Mouse (Mus musculus): ENCODE measurements around the gene Foxp1. TPM values are rescaled to one million over a fixed set of nuclear protein-coding genes. Genes with fewer than 3 reads are reported as not detected.

The Foxp1 gene
- polyA plus RNA-seq, 1 experiment from 2014 or later: 148 TPM

GRCm38 (mm10) chr6:98981265-98981664, 541.3 kb downstream of the Foxp1 start:
- no peak overlapping the region for H3K4me2 ChIP-seq (ENCODE audit: low read depth, low read length)
- DNase-seq (ENCODE audit: low spot score) (no peak), ATAC-seq (replicated peaks; ENCODE audit: insufficient number of reproducible peaks, low FRiP score, low TSS enrichment, low read depth) (no peak)
- no peaks in the 10 kb centered on the region for H3K4me1 ChIP-seq (ENCODE audit: control insufficient read depth, insufficient read depth, low read length)
- no peaks in the 10 kb centered on the region for H3K27me3 ChIP-seq (ENCODE audit: control insufficient read depth, insufficient read depth, low read length)
- H3K9me3 ChIP-seq (replicated peaks; ENCODE audit: control insufficient read depth, low read length): no peaks in the 10 kb centered on the region
- no peaks in the 10 kb centered on the region for H3K36me3 ChIP-seq (replicated peaks; ENCODE audit: control insufficient read depth, insufficient read depth, low read depth, low read length)
- WGBS: 79% methylated on average over 6 of the region's 6 CpGs
- no peak overlapping the region for H3K9ac ChIP-seq (replicated peaks; ENCODE audit: low read length)
- no peak overlapping the region for H3K27ac ChIP-seq (replicated peaks; ENCODE audit: low read depth, low read length)
- no peak overlapping the region for H3K4me3 ChIP-seq (ENCODE audit: low read depth, low read length)

DNA sequence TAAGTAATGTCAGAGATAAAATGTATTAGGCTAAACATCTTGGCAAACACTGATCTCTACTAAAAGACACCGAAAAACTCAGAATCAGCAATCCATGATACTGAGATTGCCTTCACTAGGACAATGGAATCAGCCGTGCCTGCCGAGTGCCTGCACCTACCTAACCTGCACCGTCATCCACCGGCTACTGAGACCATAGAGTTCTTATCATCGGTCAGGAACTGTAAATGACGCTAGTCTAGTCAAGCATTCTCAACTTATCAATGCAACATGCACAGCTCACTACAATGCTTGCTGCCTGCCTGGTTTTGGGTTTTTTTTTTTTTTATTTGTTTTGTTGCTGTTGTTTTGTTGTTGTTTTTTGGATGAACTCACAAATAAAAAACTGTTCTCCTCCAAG, 542.1 kb downstream of the Foxp1 start:
- Histone ChIP-seq H3K4me2 (ENCODE audit: low read depth, low read length) (no peak overlapping the region), H3K9ac (replicated peaks; ENCODE audit: low read length) (no peak overlapping the region), H3K4me1 (ENCODE audit: control insufficient read depth, insufficient read depth, low read length) (no peaks in the 10 kb centered on the region), H3K27ac (replicated peaks; ENCODE audit: low read depth, low read length) (no peak overlapping the region), H3K27me3 (ENCODE audit: control insufficient read depth, insufficient read depth, low read length) (no peaks in the 10 kb centered on the region), H3K36me3 (replicated peaks; ENCODE audit: control insufficient read depth, insufficient read depth, low read depth, low read length) (no peaks in the 10 kb centered on the region), H3K4me3 (ENCODE audit: low read depth, low read length) (no peak overlapping the region), H3K9me3 (replicated peaks; ENCODE audit: control insufficient read depth, low read length) (no peaks in the 10 kb centered on the region)
- DNase-seq (ENCODE audit: low spot score) (no peak), ATAC-seq (replicated peaks; ENCODE audit: insufficient number of reproducible peaks, low FRiP score, low TSS enrichment, low read depth) (no peak)
- WGBS: 93% methylated on average over 7 of the region's 7 CpGs

- Histone ChIP-seq H3K4me2 (ENCODE audit: low read depth, low read length) (no peak overlapping the region), H3K9ac (replicated peaks; ENCODE audit: low read length) (no peak overlapping the region), H3K4me3 (ENCODE audit: low read depth, low read length) (no peak overlapping the region), H3K27me3 (ENCODE audit: control insufficient read depth, insufficient read depth, low read length) (no peaks in the 10 kb centered on the region), H3K36me3 (replicated peaks; ENCODE audit: control insufficient read depth, insufficient read depth, low read depth, low read length) (no peaks in the 10 kb centered on the region), H3K27ac (replicated peaks; ENCODE audit: low read depth, low read length) (no peak overlapping the region), H3K9me3 (replicated peaks; ENCODE audit: control insufficient read depth, low read length) (no peaks in the 10 kb centered on the region), H3K4me1 (ENCODE audit: control insufficient read depth, insufficient read depth, low read length) (no peaks in the 10 kb centered on the region)
- WGBS: 94% methylated on average over 7 of the region's 7 CpGs
- no peak for DNase-seq (ENCODE audit: low spot score)
- ATAC-seq (replicated peaks; ENCODE audit: insufficient number of reproducible peaks, low FRiP score, low TSS enrichment, low read depth): no peak
These were observed 542.5 kb downstream of the Foxp1 start for GRCm38 (mm10) chr6:98980001-98980400.

DNA sequence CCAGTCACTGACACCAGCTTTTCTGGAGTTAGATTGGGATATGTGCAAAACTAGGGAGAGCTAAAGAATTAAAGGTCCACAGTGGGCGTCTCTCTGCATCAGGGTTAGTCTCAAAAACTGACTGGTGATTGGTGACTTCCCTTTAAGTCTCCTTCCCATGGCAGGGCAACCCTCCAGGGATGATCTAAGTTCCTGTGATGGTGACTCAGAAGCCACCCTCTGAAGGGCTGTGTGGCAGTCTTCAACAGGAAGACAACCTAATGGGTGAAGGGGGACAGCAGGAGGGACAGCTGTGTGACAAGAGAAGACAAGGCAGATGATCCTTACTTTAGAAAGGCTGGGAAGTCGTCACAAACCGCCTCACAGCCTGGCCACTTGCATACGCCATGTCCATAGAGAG, 544.7 kb downstream of the Foxp1 start:
- Histone ChIP-seq H3K27me3 (ENCODE audit: control insufficient read depth, insufficient read depth, low read length) (no peaks in the 10 kb centered on the region), H3K4me2 (ENCODE audit: low read depth, low read length) (no peak overlapping the region), H3K27ac (replicated peaks; ENCODE audit: low read depth, low read length) (no peak overlapping the region), H3K9me3 (replicated peaks; ENCODE audit: control insufficient read depth, low read length) (no peaks in the 10 kb centered on the region), H3K4me3 (ENCODE audit: low read depth, low read length) (no peak overlapping the region), H3K9ac (replicated peaks; ENCODE audit: low read length) (no peak overlapping the region), H3K4me1 (ENCODE audit: control insufficient read depth, insufficient read depth, low read length) (no peaks in the 10 kb centered on the region), H3K36me3 (replicated peaks; ENCODE audit: control insufficient read depth, insufficient read depth, low read depth, low read length) (no peaks in the 10 kb centered on the region; the same call in 1 of the 2 replicates)
- DNase-seq (ENCODE audit: low spot score) (no peak), ATAC-seq (replicated peaks; ENCODE audit: insufficient number of reproducible peaks, low FRiP score, low TSS enrichment, low read depth) (no peak)
- WGBS: 93% methylated on average over 4 of the region's 4 CpGs

- Histone ChIP-seq H3K27ac (replicated peaks; ENCODE audit: low read depth, low read length) (no peak overlapping the region), H3K4me2 (ENCODE audit: low read depth, low read length) (no peak overlapping the region), H3K4me3 (ENCODE audit: low read depth, low read length) (no peak overlapping the region), H3K9me3 (replicated peaks; ENCODE audit: control insufficient read depth, low read length) (no peaks in the 10 kb centered on the region), H3K9ac (replicated peaks; ENCODE audit: low read length) (no peak overlapping the region), H3K4me1 (ENCODE audit: control insufficient read depth, insufficient read depth, low read length) (0 out of 2 replicates have a peak, but pooled peaks cover 2% of the 10 kb centered on the region), H3K36me3 (replicated peaks; ENCODE audit: control insufficient read depth, insufficient read depth, low read depth, low read length) (no peaks in the 10 kb centered on the region; the same call in 1 of the 2 replicates), H3K27me3 (ENCODE audit: control insufficient read depth, insufficient read depth, low read length) (no peaks in the 10 kb centered on the region)
- ATAC-seq (replicated peaks; ENCODE audit: insufficient number of reproducible peaks, low FRiP score, low TSS enrichment, low read depth) (no peak), DNase-seq (ENCODE audit: low spot score) (no peak)
- 86% methylated on average over 6 of the region's 6 CpGs for WGBS
These were observed 546.6 kb downstream of the Foxp1 start for GRCm38 (mm10) chr6:98975918-98976317.

- no peak overlapping the region for H3K4me2 ChIP-seq (ENCODE audit: low read depth, low read length)
- no peak for DNase-seq (ENCODE audit: low spot score)
- no peak for ATAC-seq (replicated peaks; ENCODE audit: insufficient number of reproducible peaks, low FRiP score, low TSS enrichment, low read depth)
- WGBS: 88% methylated on average over 5 of the region's 5 CpGs
- H3K9ac ChIP-seq (replicated peaks; ENCODE audit: low read length): no peak overlapping the region
- H3K27ac ChIP-seq (replicated peaks; ENCODE audit: low read depth, low read length): no peak overlapping the region
- 0 out of 2 replicates have a peak, but pooled peaks cover 2% of the 10 kb centered on the region for H3K4me1 ChIP-seq (ENCODE audit: control insufficient read depth, insufficient read depth, low read length)
- H3K9me3 ChIP-seq (replicated peaks; ENCODE audit: control insufficient read depth, low read length): no peaks in the 10 kb centered on the region
- no peaks in the 10 kb centered on the region for H3K27me3 ChIP-seq (ENCODE audit: control insufficient read depth, insufficient read depth, low read length)
- no peak overlapping the region for H3K4me3 ChIP-seq (ENCODE audit: low read depth, low read length)
- H3K36me3 ChIP-seq (replicated peaks; ENCODE audit: control insufficient read depth, insufficient read depth, low read depth, low read length): no peaks in the 10 kb centered on the region; the same call in 1 of the 2 replicates
These were observed 549.1 kb downstream of the Foxp1 start for GRCm38 (mm10) chr6:98973433-98973832.

DNA sequence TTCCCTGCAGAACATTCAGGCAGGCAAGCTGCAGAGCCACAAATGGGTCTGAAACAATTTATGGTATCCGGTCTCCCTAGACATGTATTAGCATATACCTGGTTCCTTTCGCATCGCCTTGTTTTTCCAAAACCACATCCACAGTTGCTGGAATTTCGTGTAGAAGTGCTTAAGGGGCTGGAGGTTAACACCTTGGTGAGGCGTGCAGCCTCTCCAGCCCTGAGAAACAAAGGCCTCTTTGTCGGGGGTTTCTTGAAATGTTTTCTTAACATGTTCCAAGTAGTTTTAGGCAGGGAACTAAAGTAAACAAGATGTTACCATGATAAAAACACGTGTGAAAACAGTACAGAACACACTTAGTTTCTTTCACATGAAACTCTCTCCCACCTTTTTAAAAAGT, 550.1 kb downstream of the Foxp1 start:
- Histone ChIP-seq H3K4me1 (ENCODE audit: control insufficient read depth, insufficient read depth, low read length) (0 out of 2 replicates have a peak, but pooled peaks cover 2% of the 10 kb centered on the region), H3K36me3 (replicated peaks; ENCODE audit: control insufficient read depth, insufficient read depth, low read depth, low read length) (no peaks in the 10 kb centered on the region; the same call in 1 of the 2 replicates), H3K4me3 (ENCODE audit: low read depth, low read length) (no peak overlapping the region), H3K9me3 (replicated peaks; ENCODE audit: control insufficient read depth, low read length) (no peaks in the 10 kb centered on the region), H3K9ac (replicated peaks; ENCODE audit: low read length) (no peak overlapping the region), H3K27ac (replicated peaks; ENCODE audit: low read depth, low read length) (no peak overlapping the region), H3K4me2 (ENCODE audit: low read depth, low read length) (no peak overlapping the region), H3K27me3 (ENCODE audit: control insufficient read depth, insufficient read depth, low read length) (no peaks in the 10 kb centered on the region)
- DNase-seq (ENCODE audit: low spot score) (peak; percentile 63), ATAC-seq (replicated peaks; ENCODE audit: insufficient number of reproducible peaks, low FRiP score, low TSS enrichment, low read depth) (no peak)
- WGBS: 21% methylated on average over 7 of the region's 7 CpGs

DNA sequence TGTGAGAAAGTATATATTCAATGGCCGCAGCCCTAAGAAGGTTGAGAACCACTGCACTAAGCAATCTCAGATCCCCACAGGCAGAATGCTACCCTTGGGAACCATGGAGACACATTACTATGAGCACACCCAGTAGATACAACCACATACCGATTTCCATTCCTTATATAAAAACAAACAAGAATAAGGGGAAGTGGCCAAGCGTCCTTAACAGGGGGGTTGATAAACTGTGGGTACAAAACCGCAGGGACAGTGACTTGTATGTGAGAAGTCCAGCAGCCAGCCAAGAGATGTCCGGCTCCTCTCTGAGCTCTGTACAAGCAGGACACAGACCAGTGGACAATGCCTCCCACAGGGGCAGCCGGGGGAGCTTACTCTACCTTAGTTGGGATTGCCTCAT, 563.2 kb downstream of the Foxp1 start:
- Histone ChIP-seq H3K9ac (replicated peaks; ENCODE audit: low read length) (no peak overlapping the region), H3K27me3 (ENCODE audit: control insufficient read depth, insufficient read depth, low read length) (no peaks in the 10 kb centered on the region), H3K27ac (replicated peaks; ENCODE audit: low read depth, low read length) (no peak overlapping the region), H3K4me3 (ENCODE audit: low read depth, low read length) (no peak overlapping the region), H3K9me3 (replicated peaks; ENCODE audit: control insufficient read depth, low read length) (no peaks in the 10 kb centered on the region), H3K36me3 (replicated peaks; ENCODE audit: control insufficient read depth, insufficient read depth, low read depth, low read length) (no peaks in the 10 kb centered on the region), H3K4me2 (ENCODE audit: low read depth, low read length) (no peak overlapping the region), H3K4me1 (ENCODE audit: control insufficient read depth, insufficient read depth, low read length) (no peaks in the 10 kb centered on the region)
- WGBS: 84% methylated on average over 6 of the region's 6 CpGs
- no peak for DNase-seq (ENCODE audit: low spot score)
- ATAC-seq (replicated peaks; ENCODE audit: insufficient number of reproducible peaks, low FRiP score, low TSS enrichment, low read depth): no peak

Measured in embryonic facial prominence, embryonic 11.5 days (tissue).